In genomic region chr1:59485803-59486202, GRCm38 (mm10) we compare ENCODE assay signal across 9 mouse cellular contexts. TPM values are rescaled to one million over a fixed set of nuclear protein-coding genes. Genes with fewer than 3 reads are reported as not detected.
DNase-seq lines count a peak whose midpoint lies in the region; ATAC-seq and TF ChIP-seq lines count a peak whose summit lies in the region.
"Had no signal": no experiment of that assay in that cellular context is flagged by ENCODE, and none has a peak within 500 bp of the region (broad histone marks: within the 10 kb centered on the region; RNA-seq: fewer than 3 reads in every experiment).

No protein-coding gene starts in this region.

- H3K9me3 ChIP-seq in neural tube, embryonic 11.5 days (ENCODE audit: control insufficient read depth, low read length) = no peaks in the 10 kb centered on the region
- no peaks in the 10 kb centered on the region for H3K9me3 ChIP-seq in forebrain, postnatal 0 days (ENCODE audit: low read length)
- no peaks in the 10 kb centered on the region for H3K9me3 ChIP-seq in liver, embryonic 14.5 days (ENCODE audit: control insufficient read depth, low read length)

- H3K4me2 ChIP-seq in neural tube, embryonic 11.5 days (ENCODE audit: low read depth) = peak overlapping the region; percentile 93
- peak overlapping the region; percentile 95 for H3K4me2 ChIP-seq in forebrain, postnatal 0 days (ENCODE audit: low read depth)
- peak overlapping the region; percentile 63 for H3K4me2 ChIP-seq in liver, embryonic 14.5 days (ENCODE audit: low read depth)

- H3K4me1 ChIP-seq in neural tube, embryonic 11.5 days (ENCODE audit: control insufficient read depth, insufficient read depth, low read length) = peaks cover 17% of the 10 kb centered on the region
- peaks cover 14% of the 10 kb centered on the region for H3K4me1 ChIP-seq in forebrain, postnatal 0 days (ENCODE audit: insufficient read depth)
- H3K4me1 ChIP-seq in liver, embryonic 14.5 days (replicated peaks; ENCODE audit: control insufficient read depth in 2 of 2, insufficient read depth in 2 of 2, low read length in 1 of 2) = peaks cover 9 to 19% of the 10 kb centered on the region in 2 experiments; a peak in 3 of 4 replicates

- WGBS in neural tube, embryonic 11.5 days = 36% methylated on average over 4 of the region's 4 CpGs
- 38% methylated on average over 4 of the region's 4 CpGs for WGBS in forebrain, postnatal 0 days
- 63% methylated on average over 4 of the region's 4 CpGs for WGBS in liver, embryonic 14.5 days (ENCODE audit: insufficient replicate concordance)

- peak overlapping the region; percentile 80 for H3K4me3 ChIP-seq in neural tube, embryonic 11.5 days (ENCODE audit: low read depth, low read length)
- 0 out of 2 replicates have a peak overlapping the region, but pooled peaks have one; percentile 49 for H3K4me3 ChIP-seq in forebrain, postnatal 0 days (ENCODE audit: low read depth, low read length)
- H3K4me3 ChIP-seq in liver, embryonic 14.5 days (ENCODE audit: insufficient read depth in 1 of 2, low read depth in 2 of 2, low read length in 2 of 2) = no peak overlapping the region

- peak overlapping the region; percentile 77 for H3K9ac ChIP-seq in neural tube, embryonic 11.5 days (ENCODE audit: low read length)
- H3K9ac ChIP-seq in forebrain, postnatal 0 days = no peak overlapping the region
- no peak overlapping the region for H3K9ac ChIP-seq in liver, embryonic 14.5 days (replicated peaks)

- H3K27me3 ChIP-seq in neural tube, embryonic 11.5 days (ENCODE audit: control insufficient read depth, insufficient read depth, low read length) = no peaks in the 10 kb centered on the region
- peaks cover 5% of the 10 kb centered on the region; the same call in 1 of the 2 replicates for H3K27me3 ChIP-seq in forebrain, postnatal 0 days (ENCODE audit: insufficient read depth, low read length)
- H3K27me3 ChIP-seq in liver, embryonic 14.5 days (ENCODE audit: control insufficient read depth, insufficient read depth, low read length) = peaks cover 6% of the 10 kb centered on the region

- no peak for DNase-seq in neural tube, embryonic 11.5 days (ENCODE audit: low spot score)
- no peak for DNase-seq in neural tube, embryonic 10.5 days (ENCODE audit: extremely low spot score, low spot score)
- no peak for DNase-seq in forebrain, postnatal 0 days
- DNase-seq in liver, embryonic 14.5 days (ENCODE audit: low read depth in 3 of 3, low spot score in 3 of 3) = no peak
- DNase-seq in right cerebral cortex, postnatal 25 days = no peak
- no peak for DNase-seq in urinary bladder, postnatal 36 days (ENCODE audit: low spot score in 2 of 2)
- DNase-seq in thymus, postnatal 36 days = no peak
- DNase-seq: kidney, postnatal 25 days had no signal

- no peak for TF ChIP-seq CTCF in forebrain, postnatal 0 days (IDR thresholded peaks at IDR 0.05; ENCODE audit: low read depth)
- no peak for TF ChIP-seq CTCF in liver, embryonic 14.5 days (IDR thresholded peaks at IDR 0.05; ENCODE audit: low read depth)

- peak overlapping the region; percentile 80; the same call in 1 of the 2 replicates for H3K27ac ChIP-seq in neural tube, embryonic 11.5 days (ENCODE audit: low read depth, low read length)
- H3K27ac ChIP-seq in forebrain, postnatal 0 days (ENCODE audit: low read depth, low read length) = no peak overlapping the region
- H3K27ac ChIP-seq in liver, embryonic 14.5 days = no peak overlapping the region

- TF ChIP-seq EP300 in liver, embryonic 14.5 days (IDR thresholded peaks at IDR 0.05; ENCODE audit: low read depth) = no peak

- no peak for ATAC-seq in neural tube, embryonic 11.5 days (ENCODE audit: insufficient read depth, low FRiP score, low TSS enrichment)
- no peak for ATAC-seq in forebrain, postnatal 0 days
- no peak for ATAC-seq in liver, embryonic 14.5 days (ENCODE audit: insufficient read depth)

- H3K36me3 ChIP-seq in neural tube, embryonic 11.5 days (ENCODE audit: control insufficient read depth, insufficient read depth, low read length) = no peaks in the 10 kb centered on the region
- no peaks in the 10 kb centered on the region for H3K36me3 ChIP-seq in forebrain, postnatal 0 days (ENCODE audit: insufficient read depth)
- H3K36me3 ChIP-seq in liver, embryonic 14.5 days (replicated peaks; ENCODE audit: control insufficient read depth, insufficient read depth, low read depth) = no peaks in the 10 kb centered on the region

RNA-seq across cellular contexts. Expression of gene Fzd7, which starts 3.6 kb away (rescaled TPM):
- 16.9 and 17.6 TPM in 2 replicates for polyA plus RNA-seq in neural tube, embryonic 11.5 days (2014; fragmentation: Nextera tagmentation; extraction: Ambion mirVana)
- 8.6 and 13.9 TPM in 2 replicates for total RNA-seq in forebrain, postnatal 0 days (2014; rRNA removed)
- 1.5 and 1.9 TPM in 2 replicates for polyA plus RNA-seq in forebrain, postnatal 0 days (2015; fragmentation: Nextera tagmentation; extraction: Ambion mirVana)
- 2.4 and 2.6 TPM in 2 replicates for polyA plus RNA-seq in liver, embryonic 14.5 days (2012; rRNA removed)
- 1.3 and 1.5 TPM in 2 replicates for polyA plus RNA-seq in liver, embryonic 14.5 days (2014; fragmentation: Nextera tagmentation; extraction: Ambion mirVana)

RNA-seq across cellular contexts. Expression of gene Gm973, which starts 30.3 kb away (rescaled TPM):
- 4.0 and 4.4 TPM in 2 replicates for polyA plus RNA-seq in neural tube, embryonic 11.5 days (2014; fragmentation: Nextera tagmentation; extraction: Ambion mirVana)
- total RNA-seq in forebrain, postnatal 0 days (2014; rRNA removed) = 5.4 and 11.2 TPM in 2 replicates
- 6.5 and 13.8 TPM in 2 replicates for polyA plus RNA-seq in forebrain, postnatal 0 days (2015; fragmentation: Nextera tagmentation; extraction: Ambion mirVana)
- 0.03 and 0.05 TPM in 2 replicates for polyA plus RNA-seq in liver, embryonic 14.5 days (2012; rRNA removed)
- polyA plus RNA-seq in liver, embryonic 14.5 days (2014; fragmentation: Nextera tagmentation; extraction: Ambion mirVana) = not detected in 2 replicates
- total RNA-seq: neutrophil, adult 5-6 weeks had no signal

Comparison
In these comparisons a context has a peak if more than half of its experiments do, and no peak if none do; other contexts are left out.
1. H3K4me3 ChIP-seq: peak in neural tube, embryonic 11.5 days (single experiment) and forebrain, postnatal 0 days (single experiment); none in liver, embryonic 14.5 days (0 of 2).
2. Peak in every context shown above with its lines, with median percentiles within 50 percentile points of each other: H3K4me2 ChIP-seq.